Mouse (Mus musculus) bone marrow macrophage, adult 2 months (primary cell): Measurements from ENCODE around the gene Haao.

Source experiments
- CTCF ChIP-seq: IDR thresholded peaks from 2 replicates; pipeline ENCODE4 v1.5.1; 2012; ENCODE audit warnings: low read depth, mild to moderate bottlenecking, low read length, moderate library complexity
- POLR2A ChIP-seq: IDR thresholded peaks from 2 replicates; pipeline ENCODE4 v1.6.1; 2012; ENCODE audit warnings: mild to moderate bottlenecking, low read depth, low read length, borderline replicate concordance

- TF ChIP-seq CTCF (no peak), POLR2A (no peak)
These were observed 35.4 kb downstream of the Haao start for GRCm38 (mm10) chr17:83812200-83812944.
